Mouse (Mus musculus): ENCODE data around the gene Dcaf8. TPM values are rescaled to one million over a fixed set of nuclear protein-coding genes. Genes with fewer than 3 reads are reported as not detected.

Dcaf8 gene
- polyA plus RNA-seq, 1 experiment from 2014 or later: 110 TPM

DNA sequence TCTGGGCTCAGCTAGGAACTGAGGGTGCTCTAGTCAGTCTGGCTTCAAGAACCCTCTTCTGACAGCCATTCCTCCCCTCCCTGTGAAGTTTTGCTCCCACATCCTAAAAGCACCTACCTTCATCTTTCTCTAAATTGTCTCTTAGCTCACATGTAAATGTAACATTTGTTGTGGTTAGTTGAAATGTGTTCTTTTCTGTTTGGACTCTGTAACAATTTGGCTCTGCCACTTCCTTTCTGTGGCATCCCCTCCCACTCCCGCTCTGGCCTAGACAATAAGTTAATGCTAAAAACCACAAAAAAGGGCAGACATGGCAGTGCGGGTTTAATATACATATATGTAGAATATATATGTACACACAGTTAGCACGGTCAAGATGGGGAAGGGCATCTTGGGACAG is 49.3 kb downstream of the Dcaf8 start:
- H3K27me3 ChIP-seq (ENCODE audit: insufficient read depth, low read length): no peaks in the 10 kb centered on the region
- WGBS: 88% methylated on average over 3 of the region's 3 CpGs
- H3K9me3 ChIP-seq (replicated peaks; ENCODE audit: low read length): no peaks in the 10 kb centered on the region
- no peak overlapping the region for H3K27ac ChIP-seq
- H3K4me3 ChIP-seq (replicated peaks; ENCODE audit: low read depth, low read length): no peak overlapping the region
- no peak overlapping the region for H3K4me2 ChIP-seq (ENCODE audit: low read length)
- ATAC-seq (replicated peaks; ENCODE audit: low FRiP score, low read depth) (no peak), DNase-seq (ENCODE audit: low spot score) (no peak)
- no peak for TF ChIP-seq CTCF (IDR thresholded peaks at IDR 0.05; ENCODE audit: low read depth)
- peaks cover 11% of the 10 kb centered on the region for H3K4me1 ChIP-seq (replicated peaks; ENCODE audit: insufficient read depth, low read length)
- no peak overlapping the region for H3K9ac ChIP-seq (ENCODE audit: low read depth, low read length)
- peaks cover 71% of the 10 kb centered on the region for H3K36me3 ChIP-seq (ENCODE audit: insufficient read depth, low read length)

GRCm38 (mm10) chr1:172197851-172198250 is 50.0 kb downstream of the Dcaf8 start:
- no peaks in the 10 kb centered on the region for H3K27me3 ChIP-seq (ENCODE audit: insufficient read depth, low read length)
- H3K36me3 ChIP-seq (ENCODE audit: insufficient read depth, low read length): peaks cover 64% of the 10 kb centered on the region
- H3K4me1 ChIP-seq (replicated peaks; ENCODE audit: insufficient read depth, low read length): peaks cover 18% of the 10 kb centered on the region
- H3K4me2 ChIP-seq (ENCODE audit: low read length): no peak overlapping the region
- WGBS: 85% methylated on average over 5 of the region's 5 CpGs
- H3K9me3 ChIP-seq (replicated peaks; ENCODE audit: low read length): no peaks in the 10 kb centered on the region
- no peak for TF ChIP-seq CTCF (IDR thresholded peaks at IDR 0.05; ENCODE audit: low read depth)
- H3K27ac ChIP-seq: no peak overlapping the region
- DNase-seq (ENCODE audit: low spot score) (no peak), ATAC-seq (replicated peaks; ENCODE audit: low FRiP score, low read depth) (no peak)
- no peak overlapping the region for H3K9ac ChIP-seq (ENCODE audit: low read depth, low read length)
- no peak overlapping the region for H3K4me3 ChIP-seq (replicated peaks; ENCODE audit: low read depth, low read length)

- H3K27ac ChIP-seq: no peak overlapping the region
- H3K4me2 ChIP-seq (ENCODE audit: low read length): no peak overlapping the region
- WGBS: 89% methylated on average over 8 of the region's 8 CpGs
- DNase-seq (ENCODE audit: low spot score) (no peak), ATAC-seq (replicated peaks; ENCODE audit: low FRiP score, low read depth) (no peak)
- H3K9ac ChIP-seq (ENCODE audit: low read depth, low read length): no peak overlapping the region
- H3K4me3 ChIP-seq (replicated peaks; ENCODE audit: low read depth, low read length): no peak overlapping the region
- H3K36me3 ChIP-seq (ENCODE audit: insufficient read depth, low read length): peaks cover 64% of the 10 kb centered on the region
- peaks cover 22% of the 10 kb centered on the region for H3K4me1 ChIP-seq (replicated peaks; ENCODE audit: insufficient read depth, low read length)
- no peaks in the 10 kb centered on the region for H3K27me3 ChIP-seq (ENCODE audit: insufficient read depth, low read length)
- no peaks in the 10 kb centered on the region for H3K9me3 ChIP-seq (replicated peaks; ENCODE audit: low read length)
- TF ChIP-seq CTCF (IDR thresholded peaks at IDR 0.05; ENCODE audit: low read depth): no peak
Observed at GRCm38 (mm10) chr1:172198316-172198715, 50.4 kb downstream of the Dcaf8 start.

DNA sequence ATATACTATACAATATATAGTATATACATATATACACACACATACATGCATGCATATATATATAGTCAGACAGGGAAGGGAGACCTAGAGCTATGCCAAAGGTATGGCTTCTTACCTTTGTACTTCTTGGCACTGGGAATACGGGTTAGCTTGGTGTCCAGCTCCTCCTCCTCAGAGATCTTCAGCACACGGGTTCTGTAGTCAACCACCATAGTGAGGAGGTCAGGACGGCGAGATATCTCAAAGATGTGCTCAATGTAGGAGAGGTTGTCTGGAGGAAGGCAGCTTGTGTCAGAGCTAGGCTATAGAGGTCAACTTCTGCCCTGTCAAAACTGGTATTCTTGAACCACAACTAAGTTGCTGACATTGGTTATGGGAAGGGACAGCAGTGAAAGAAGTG is 51.1 kb downstream of the Dcaf8 start:
- no peak for TF ChIP-seq CTCF (IDR thresholded peaks at IDR 0.05; ENCODE audit: low read depth)
- H3K36me3 ChIP-seq (ENCODE audit: insufficient read depth, low read length): peaks cover 58% of the 10 kb centered on the region
- no peak overlapping the region for H3K27ac ChIP-seq
- WGBS: 84% methylated on average over 4 of the region's 4 CpGs
- no peak overlapping the region for H3K9ac ChIP-seq (ENCODE audit: low read depth, low read length)
- H3K27me3 ChIP-seq (ENCODE audit: insufficient read depth, low read length): no peaks in the 10 kb centered on the region
- peaks cover 28% of the 10 kb centered on the region for H3K4me1 ChIP-seq (replicated peaks; ENCODE audit: insufficient read depth, low read length)
- H3K4me2 ChIP-seq (ENCODE audit: low read length): no peak overlapping the region
- no peak overlapping the region for H3K4me3 ChIP-seq (replicated peaks; ENCODE audit: low read depth, low read length)
- no peak for DNase-seq (ENCODE audit: low spot score)
- no peaks in the 10 kb centered on the region for H3K9me3 ChIP-seq (replicated peaks; ENCODE audit: low read length)
- ATAC-seq (replicated peaks; ENCODE audit: low FRiP score, low read depth): no peak

DNA sequence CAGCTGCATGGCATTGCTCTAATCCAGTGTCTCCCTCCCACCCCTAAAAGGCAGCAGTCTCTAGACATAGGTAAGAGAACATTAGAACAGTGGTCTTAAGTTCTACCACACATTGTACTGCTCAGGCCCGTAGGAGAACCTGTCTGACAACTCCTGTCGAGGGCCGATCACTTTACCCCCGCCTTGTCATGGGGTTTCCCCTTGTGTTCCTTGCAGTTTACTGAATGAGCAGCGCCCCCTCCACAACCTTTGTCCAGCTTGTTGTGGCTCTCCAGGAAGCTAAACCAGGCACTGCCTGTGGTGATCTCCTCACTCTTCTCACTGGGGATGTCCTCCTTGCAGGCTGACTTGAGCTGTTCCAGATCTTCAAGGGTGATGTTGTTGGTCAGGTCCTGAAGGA is 52.3 kb downstream of the Dcaf8 start:
- DNase-seq (ENCODE audit: low spot score) (no peak), ATAC-seq (replicated peaks; ENCODE audit: low FRiP score, low read depth) (no peak)
- no peak for TF ChIP-seq CTCF (IDR thresholded peaks at IDR 0.05; ENCODE audit: low read depth)
- 72% methylated on average over 5 of the region's 5 CpGs for WGBS
- H3K4me1 ChIP-seq (replicated peaks; ENCODE audit: insufficient read depth, low read length): peaks cover 39% of the 10 kb centered on the region
- H3K36me3 ChIP-seq (ENCODE audit: insufficient read depth, low read length): peaks cover 48% of the 10 kb centered on the region
- H3K27me3 ChIP-seq (ENCODE audit: insufficient read depth, low read length): no peaks in the 10 kb centered on the region
- H3K4me3 ChIP-seq (replicated peaks; ENCODE audit: low read depth, low read length): no peak overlapping the region
- no peak overlapping the region for H3K27ac ChIP-seq
- no peaks in the 10 kb centered on the region for H3K9me3 ChIP-seq (replicated peaks; ENCODE audit: low read length)
- H3K4me2 ChIP-seq (ENCODE audit: low read length): no peak overlapping the region
- no peak overlapping the region for H3K9ac ChIP-seq (ENCODE audit: low read depth, low read length)

GRCm38 (mm10) chr1:172200871-172201447 is 53.1 kb downstream of the Dcaf8 start:
- H3K4me3 ChIP-seq (replicated peaks; ENCODE audit: low read depth, low read length): no peak overlapping the region
- no peak overlapping the region for H3K9ac ChIP-seq (ENCODE audit: low read depth, low read length)
- WGBS: 61% methylated on average over 7 of the region's 7 CpGs
- TF ChIP-seq CTCF (IDR thresholded peaks at IDR 0.05; ENCODE audit: low read depth): no peak
- no peak overlapping the region for H3K4me2 ChIP-seq (ENCODE audit: low read length)
- H3K27ac ChIP-seq: no peak overlapping the region
- no peaks in the 10 kb centered on the region for H3K27me3 ChIP-seq (ENCODE audit: insufficient read depth, low read length)
- H3K4me1 ChIP-seq (replicated peaks; ENCODE audit: insufficient read depth, low read length): peaks cover 46% of the 10 kb centered on the region
- H3K36me3 ChIP-seq (ENCODE audit: insufficient read depth, low read length): peaks cover 41% of the 10 kb centered on the region
- ATAC-seq (replicated peaks; ENCODE audit: low FRiP score, low read depth) (no peak), DNase-seq (ENCODE audit: low spot score) (no peak)
- no peaks in the 10 kb centered on the region for H3K9me3 ChIP-seq (replicated peaks; ENCODE audit: low read length)

Data from kidney, postnatal 0 days (tissue).